Mouse (Mus musculus): ENCODE measurements around the gene Avpi1. TPM values are rescaled to one million over a fixed set of nuclear protein-coding genes. Genes with fewer than 3 reads are reported as not detected.

Gene Avpi1
- total RNA-seq (2012; rRNA removed) (49.5 and 54.8 TPM in 2 replicates), polyA plus RNA-seq (2012; ENCODE audit: insufficient read depth in 1 of 2, insufficient read length in 2 of 2, low read depth in 1 of 2, low replicate concordance in 2 of 2, missing spikeins in 1 of 2) (10 to 100 TPM in 1 of 2 experiments, not detected in 1; 53.3 TPM)

GRCm38 (mm10) chr19:42128787-42129508 is at the start of gene Avpi1:
TSS of gene Avpi1 (minus strand) at chr19:42129059.
- H3K79me2 ChIP-seq (ENCODE audit: control insufficient read depth, insufficient read depth, low read length, poor library complexity) = peaks cover 6% of the 10 kb centered on the region
- peak within 1 kb of the TSS; percentile 82 for H3K9ac ChIP-seq (ENCODE audit: control insufficient read depth, low read depth, low read length, poor library complexity, severe bottlenecking)
- peak; percentile 100 for DNase-seq (ENCODE audit: low read depth, low spot score)
- no peaks in the 10 kb centered on the region for H3K27me3 ChIP-seq (ENCODE audit: control insufficient read depth in 1 of 2, insufficient read depth in 2 of 2, low read length in 2 of 2)
- peak within 1 kb of the TSS; percentile 78 to 86 for H3K4me3 ChIP-seq (ENCODE audit: control insufficient read depth in 1 of 2, insufficient read depth in 1 of 2, low read depth in 2 of 2, low read length in 2 of 2)
- peaks cover 20 to 48% of the 10 kb centered on the region in 2 experiments for H3K4me1 ChIP-seq (ENCODE audit: control insufficient read depth in 1 of 2, insufficient read depth in 2 of 2, low read length in 2 of 2)
- no peaks in the 10 kb centered on the region for H3K9me3 ChIP-seq (replicated peaks; ENCODE audit: insufficient read depth, low read length)
- H3K36me3 ChIP-seq (ENCODE audit: control insufficient read depth in 1 of 2, insufficient read depth in 2 of 2, low read length in 2 of 2) = peaks cover 0 to 47% of the 10 kb centered on the region in 2 experiments; a peak in 2 of 4 replicates
- peak within 1 kb of the TSS; percentile 96 for H3K27ac ChIP-seq (ENCODE audit: control insufficient read depth, low read depth, low read length)
- peak; percentile 95 for TF ChIP-seq USF1 (IDR thresholded peaks at IDR 0.05; ENCODE audit: low read depth, low read length)
- TF ChIP-seq NRF1 (IDR thresholded peaks at IDR 0.05; ENCODE audit: insufficient read depth, low read depth, low read length, poor library complexity, severe bottlenecking) = peak; percentile 34; the same call in 1 of the 2 replicates
- TF ChIP-seq POLR2AphosphoS5 (IDR thresholded peaks at IDR 0.05; ENCODE audit: borderline replicate concordance, low read depth, low read length) = no peak
- TF ChIP-seq NELFE (IDR thresholded peaks at IDR 0.05; ENCODE audit: low read depth, low read length) = peak; percentile 81
- TF ChIP-seq CHD2 (IDR thresholded peaks at IDR 0.05; ENCODE audit: low read length) = peak; percentile 26; the same call in 1 of the 2 replicates
- no peak for TF ChIP-seq TAL1 (IDR thresholded peaks at IDR 0.05; ENCODE audit: low read length)
- peak; percentile 83 for TF ChIP-seq ETS1 (IDR thresholded peaks at IDR 0.05; ENCODE audit: low read depth, low read length)
- TF ChIP-seq TBP (IDR thresholded peaks at IDR 0.05; ENCODE audit: low read depth, low read length) = peak; percentile 85
- TF ChIP-seq CHD1 (IDR thresholded peaks at IDR 0.05; ENCODE audit: low read depth, low read length) = no peak
- no peak for TF ChIP-seq ZC3H11A (IDR thresholded peaks at IDR 0.05; ENCODE audit: low read depth, low read length)
- TF ChIP-seq SMC3 (IDR thresholded peaks at IDR 0.05; ENCODE audit: low read depth, low read length) = no peak
- peak in 1 of 2 experiments; percentile 76; a peak in 2 of 4 replicates for TF ChIP-seq USF2 (IDR thresholded peaks at IDR 0.05; ENCODE audit: borderline replicate concordance in 1 of 2, insufficient read depth in 1 of 2, low read depth in 1 of 2, low read length in 2 of 2)
- TF ChIP-seq POLR2AphosphoS2 (IDR thresholded peaks at IDR 0.05; ENCODE audit: low read length) = peak; percentile 97
- peak; percentile 60 for TF ChIP-seq ZMIZ1 (IDR thresholded peaks at IDR 0.05; ENCODE audit: low read depth, low read length)
- TF ChIP-seq MEF2A (IDR thresholded peaks at IDR 0.05; ENCODE audit: extremely low read depth, insufficient replicate concordance, low read depth, low read length, poor library complexity, severe bottlenecking) = peak; percentile 6; the same call in 1 of the 2 replicates
- peak; percentile 100 for TF ChIP-seq MAX (IDR thresholded peaks at IDR 0.05; ENCODE audit: low read length)
- TF ChIP-seq CTCF (IDR thresholded peaks at IDR 0.05 in 2 of 3, conservative IDR thresholded peaks at IDR 0.05 in 1 of 3; ENCODE audit: control insufficient read depth in 1 of 3, insufficient read depth in 1 of 3, low read depth in 2 of 3, low read length in 3 of 3, poor library complexity in 1 of 3, severe bottlenecking in 1 of 3) = 0 out of 6 replicates have a peak, but pooled peaks of 1 of the 3 experiments have one; percentile 0
- peak; percentile 100 for TF ChIP-seq MYC (IDR thresholded peaks at IDR 0.05; ENCODE audit: low read depth, low read length)
- TF ChIP-seq RAD21 (IDR thresholded peaks at IDR 0.05; ENCODE audit: low read depth, low read length) = no peak
- no peak for TF ChIP-seq MAFK (IDR thresholded peaks at IDR 0.05; ENCODE audit: borderline replicate concordance, low read depth, low read length)
- TF ChIP-seq GABPA (IDR thresholded peaks at IDR 0.05; ENCODE audit: low read depth, low read length) = no peak
- no peak for TF ChIP-seq ZKSCAN1 (IDR thresholded peaks at IDR 0.05; ENCODE audit: low read depth, low read length)
- no peak for TF ChIP-seq ELF1 (IDR thresholded peaks at IDR 0.05; ENCODE audit: low read depth, low read length)
- TF ChIP-seq JUND (IDR thresholded peaks at IDR 0.05; ENCODE audit: low read depth, low read length) = no peak; the same call in 1 of the 2 replicates
- peak; percentile 84 for TF ChIP-seq E2F4 (IDR thresholded peaks at IDR 0.05; ENCODE audit: borderline replicate concordance, low read depth, low read length)
- TF ChIP-seq EP300 (IDR thresholded peaks at IDR 0.05; ENCODE audit: low read depth in 1 of 2, low read length in 2 of 2) = peak; percentile 1 to 48; a peak in 1 of 4 replicates
- peak; percentile 94 for TF ChIP-seq UBTF (IDR thresholded peaks at IDR 0.05; ENCODE audit: borderline replicate concordance, insufficient read depth, low read depth, low read length)
- no peak; the same call in 1 of the 2 replicates for TF ChIP-seq ZNF384 (IDR thresholded peaks at IDR 0.05; ENCODE audit: low read depth, low read length)
- TF ChIP-seq TCF12 (IDR thresholded peaks at IDR 0.05; ENCODE audit: low read depth, low read length) = peak; percentile 55; the same call in 1 of the 2 replicates
- no peak for TF ChIP-seq MYB (IDR thresholded peaks at IDR 0.05; ENCODE audit: low read depth, low read length)
- TF ChIP-seq BHLHE40 (IDR thresholded peaks at IDR 0.05; ENCODE audit: borderline replicate concordance, low read depth, low read length) = peak; percentile 99
- no peak for TF ChIP-seq GATA1 (IDR thresholded peaks at IDR 0.05; ENCODE audit: low read depth, low read length)
- peak; percentile 97 for TF ChIP-seq MAZ (IDR thresholded peaks at IDR 0.05; ENCODE audit: low read depth, low read length)
- peak; percentile 90 to 95 for TF ChIP-seq POLR2A (IDR thresholded peaks at IDR 0.05; ENCODE audit: control insufficient read depth in 1 of 2, insufficient read depth in 1 of 2, low read depth in 1 of 2, low read length in 2 of 2, poor library complexity in 1 of 2)
